Mouse (Mus musculus): ENCODE measurements at regions not wholly inside any gene's neighbourhood (a gene's known extent, or its start where the extent isn't known, plus 50 kb on each side); places are given as distances from the start of the nearest gene placed in this dataset.
A peak's percentile ranks its signal among the peaks of the same experiment; 100 is the strongest.
"Not testable (repeated sequence)": the region's sequence is repeated elsewhere in the genome, so short reads cannot be mapped to it uniquely, and the experiment has no call there.

DNA sequence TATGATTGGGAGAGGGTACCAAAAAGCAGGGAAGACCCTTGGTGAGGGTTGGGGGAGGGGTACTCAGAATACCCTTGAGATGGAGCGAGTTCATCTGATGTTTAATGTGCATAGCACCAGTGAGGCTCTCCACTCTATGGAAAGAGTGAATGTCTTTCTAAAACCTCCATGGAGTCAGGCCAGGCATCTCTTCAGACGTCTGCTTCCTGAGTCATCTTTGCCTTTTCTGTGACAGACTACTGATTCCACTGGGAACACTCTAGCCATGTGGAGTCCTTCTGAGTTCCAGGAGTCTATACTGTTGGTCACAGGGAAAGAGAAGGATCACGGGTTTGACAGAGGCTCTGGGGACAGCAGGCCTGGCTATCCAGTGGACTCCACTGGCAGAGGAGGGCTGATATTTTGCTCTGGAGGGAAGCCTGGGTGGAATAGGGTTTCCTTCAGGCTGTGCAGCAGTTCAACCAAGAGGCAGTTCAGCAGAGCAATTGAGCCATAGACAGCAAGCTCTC, 169.9 kb downstream of the Bcl2l11 start:
- intact Hi-C loops (cut with DNase I), result no loop called here
- DNase-seq (ENCODE audit: low spot score in 2 of 2), result no peak

DNA sequence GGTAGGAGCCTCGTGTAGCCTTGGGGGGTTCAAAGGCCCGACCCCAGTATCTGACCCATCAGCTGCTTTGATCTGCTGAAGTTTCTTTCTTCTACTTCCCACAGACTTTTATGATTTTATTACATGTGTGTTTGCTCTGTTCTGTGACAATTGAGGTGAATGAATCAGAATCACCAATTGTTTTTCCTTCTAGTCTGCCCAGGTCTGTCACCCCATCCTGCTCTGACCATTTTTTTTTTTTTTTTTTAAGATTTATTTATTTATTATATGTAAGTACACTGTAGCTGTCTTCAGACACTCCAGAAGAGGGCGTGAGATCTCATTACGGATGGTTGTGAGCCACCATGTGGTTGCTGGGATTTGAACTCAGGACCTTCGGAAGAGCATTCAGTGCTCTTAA, 170.6 kb downstream of the Bcl2l11 start:
- intact Hi-C loops (cut with DNase I); DNase-seq (ENCODE audit: low spot score in 2 of 2): not testable (repeated sequence)

DNA sequence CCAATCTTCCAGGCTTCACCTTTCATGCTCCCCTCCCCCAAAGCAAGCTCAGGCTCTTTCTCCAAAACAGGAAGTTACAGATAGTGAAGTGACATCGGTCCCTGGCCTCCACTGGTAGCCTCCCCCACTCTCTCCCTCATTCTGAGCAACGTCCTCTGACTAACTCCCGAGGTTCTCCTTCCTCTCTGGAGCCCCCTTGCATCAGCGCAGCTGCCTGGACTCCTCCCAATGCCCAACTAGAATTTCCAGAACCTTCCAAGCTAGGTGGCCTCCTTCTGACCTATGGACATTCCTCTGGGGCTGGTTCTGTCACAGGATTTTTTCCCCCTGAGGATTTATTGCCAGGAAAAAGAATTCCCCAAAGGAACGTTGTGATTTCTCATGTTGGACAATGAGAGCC, 171.1 kb downstream of the Bcl2l11 start:
- intact Hi-C loops (cut with DNase I), result no loop called here
- DNase-seq (ENCODE audit: low spot score in 2 of 2), result no peak

DNA sequence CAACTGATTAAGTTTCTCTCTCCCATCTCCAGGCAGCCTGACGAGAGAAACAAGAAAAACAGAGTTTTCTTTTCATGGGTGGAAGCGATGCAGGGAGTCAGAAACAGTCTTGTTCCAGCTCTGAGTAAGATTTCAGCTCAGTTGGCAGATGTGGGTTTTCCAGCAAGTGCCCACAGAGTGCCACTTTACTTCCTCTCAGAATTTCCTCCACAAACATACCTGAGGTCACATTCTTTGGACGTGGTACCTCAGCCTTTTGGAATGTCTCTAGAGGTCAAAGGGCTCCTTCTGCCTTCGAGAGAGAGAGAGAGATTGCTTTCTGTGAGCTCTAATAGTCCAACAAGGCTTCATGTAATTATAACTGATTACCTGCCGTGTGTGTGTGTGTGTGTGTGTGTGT, 172.0 kb downstream of the Bcl2l11 start:
- intact Hi-C loops (cut with DNase I), result no loop called here
- no peak for DNase-seq (ENCODE audit: low spot score in 2 of 2)

DNA sequence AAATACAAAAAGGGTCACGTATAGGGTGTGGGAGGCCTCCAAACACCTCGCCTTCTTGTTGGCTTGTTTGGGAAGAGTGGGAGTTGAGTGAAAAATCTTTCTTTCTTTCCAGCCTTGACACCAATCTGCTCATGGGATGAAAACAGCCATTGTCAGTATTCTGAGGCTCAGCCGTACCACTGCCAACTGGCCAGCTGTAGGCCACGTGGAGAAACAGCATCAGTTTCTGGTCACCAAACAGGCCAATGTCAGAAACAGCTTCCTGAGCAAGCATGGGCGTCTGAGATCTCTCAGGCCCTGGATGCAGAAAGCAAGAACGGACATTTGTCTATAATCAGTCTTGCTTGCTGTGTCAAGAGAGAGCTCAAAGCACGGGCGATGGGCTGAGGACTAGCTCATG, 173.2 kb downstream of the Bcl2l11 start:
- DNase-seq (ENCODE audit: low spot score in 2 of 2), result no peak
- intact Hi-C loops (cut with DNase I), result no loop called here

DNA sequence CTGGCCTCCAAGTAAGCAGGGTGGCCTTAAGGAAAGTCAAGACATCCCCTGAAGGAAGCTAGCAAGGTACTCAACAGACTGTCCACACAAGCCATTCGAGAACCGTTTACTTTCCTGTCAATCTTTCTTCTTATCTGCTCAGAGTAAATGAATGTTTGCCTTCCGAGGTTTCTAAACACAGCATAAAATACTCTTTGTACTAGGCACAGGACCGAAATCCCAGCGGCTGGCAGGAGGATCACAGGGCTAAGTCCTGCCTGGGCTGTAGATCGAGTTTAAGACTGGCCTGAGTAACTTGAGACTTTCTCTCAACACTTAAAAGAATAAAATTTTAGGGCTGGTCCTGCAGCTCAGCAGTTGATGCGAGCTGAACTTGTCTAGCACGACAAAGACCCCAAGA, 175.9 kb downstream of the Bcl2l11 start:
- no peak for DNase-seq (ENCODE audit: low spot score in 2 of 2)
- intact Hi-C loops (cut with DNase I), result no loop called here

DNA sequence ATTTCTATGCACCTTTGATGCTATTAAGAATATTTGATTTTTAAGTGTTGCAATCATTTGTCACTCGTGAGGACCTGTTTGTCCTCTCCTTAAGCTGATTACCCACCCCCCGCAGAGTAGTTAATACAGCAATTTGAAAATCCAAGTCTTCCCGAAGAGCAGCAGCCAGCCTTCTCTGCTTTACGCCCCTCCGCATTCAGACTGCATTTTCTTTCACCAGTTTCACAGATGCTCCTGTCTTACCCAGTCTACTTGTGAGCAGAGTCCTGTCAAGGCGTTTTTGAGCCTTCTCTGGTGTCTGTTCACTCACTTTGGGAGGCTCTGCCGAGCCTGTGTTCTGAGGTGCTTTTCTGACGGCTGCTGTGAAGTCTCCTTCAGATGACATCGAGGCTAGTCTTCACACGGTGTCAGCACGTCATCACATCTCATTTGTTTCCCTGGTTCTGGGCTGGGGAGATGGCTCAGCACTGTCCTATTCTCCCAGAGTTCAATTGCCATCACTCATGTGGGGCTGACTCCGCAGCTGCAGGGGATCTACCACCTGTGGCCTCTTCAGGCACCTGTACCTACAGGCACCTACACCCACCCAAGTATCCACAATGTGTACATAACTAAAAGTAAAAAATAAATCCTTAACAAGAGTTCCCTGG, 178.3 kb downstream of the Bcl2l11 start:
- intact Hi-C loops (cut with DNase I), result no loop called here
- no peak for DNase-seq (ENCODE audit: low spot score in 2 of 2)

DNA sequence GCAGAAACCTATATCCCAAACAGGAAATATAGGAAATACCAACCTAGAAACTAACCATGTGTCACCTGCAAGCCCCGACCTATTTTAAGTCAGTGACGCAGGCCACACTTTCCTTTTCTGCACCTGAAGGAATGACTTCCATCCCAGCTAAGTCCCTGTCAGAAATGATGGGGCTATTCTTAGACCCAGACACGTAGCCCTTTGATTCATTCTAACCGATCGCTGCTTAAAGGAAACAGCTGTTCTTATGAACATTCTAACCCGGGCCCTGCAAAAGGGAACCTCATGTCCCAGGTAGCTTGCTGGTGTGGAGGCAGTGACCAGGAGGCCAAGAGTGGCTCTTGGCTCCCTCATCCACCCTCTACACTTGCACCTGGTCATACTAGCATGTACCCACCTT, 180.9 kb downstream of the Bcl2l11 start:
- no peak for DNase-seq (ENCODE audit: low spot score in 2 of 2)
- intact Hi-C loops (cut with DNase I), result no loop called here

DNA sequence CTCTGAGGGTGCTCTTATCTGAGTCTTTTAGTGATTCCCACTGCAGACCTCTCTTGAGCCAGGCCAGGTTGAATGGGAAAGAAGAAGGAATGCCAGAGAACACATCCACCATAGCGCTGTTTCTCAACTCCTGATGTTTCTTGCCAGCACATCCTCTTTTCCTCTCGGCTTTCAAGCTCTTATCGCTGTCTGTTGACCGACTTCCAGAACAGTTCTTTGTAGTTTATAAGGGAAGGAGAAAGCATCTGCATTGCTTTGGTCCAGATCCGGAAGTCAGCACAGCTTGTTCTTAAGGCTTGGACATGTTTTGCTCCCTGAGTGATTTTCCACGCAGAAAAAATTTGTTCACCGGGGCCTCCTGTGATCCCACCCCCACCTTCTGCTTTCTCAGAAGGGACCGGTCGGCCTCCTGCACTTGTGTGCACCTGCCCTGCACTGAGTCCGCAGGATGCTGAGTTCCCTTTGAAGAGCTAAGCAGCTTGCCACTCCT, 183.7 kb downstream of the Bcl2l11 start:
- intact Hi-C loops (cut with DNase I), result no loop called here
- DNase-seq (ENCODE audit: low spot score in 2 of 2), result no peak

DNA sequence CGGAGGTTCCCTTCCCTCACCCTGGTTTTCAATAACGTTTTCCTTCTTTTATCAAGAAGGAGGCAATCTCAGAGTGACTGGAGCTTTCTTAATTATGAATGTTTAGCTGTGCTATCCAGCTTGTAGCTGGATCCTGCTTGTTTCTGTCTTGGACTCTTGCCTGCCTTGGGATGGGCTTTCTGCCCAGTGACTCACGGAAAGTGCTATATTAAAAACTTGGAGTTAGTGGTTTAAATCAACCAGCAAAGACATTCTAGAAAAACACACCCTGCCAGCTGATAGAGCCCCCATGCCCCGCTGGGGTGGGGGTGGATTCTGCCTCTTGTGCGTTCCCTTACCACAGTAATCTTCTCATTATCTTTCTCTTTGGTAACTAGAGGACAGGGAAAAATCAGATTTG, 184.2 kb downstream of the Bcl2l11 start:
- peak; percentile 90 to 96 for DNase-seq (ENCODE audit: low spot score in 2 of 2)
- intact Hi-C loops (cut with DNase I), result no loop called here

DNA sequence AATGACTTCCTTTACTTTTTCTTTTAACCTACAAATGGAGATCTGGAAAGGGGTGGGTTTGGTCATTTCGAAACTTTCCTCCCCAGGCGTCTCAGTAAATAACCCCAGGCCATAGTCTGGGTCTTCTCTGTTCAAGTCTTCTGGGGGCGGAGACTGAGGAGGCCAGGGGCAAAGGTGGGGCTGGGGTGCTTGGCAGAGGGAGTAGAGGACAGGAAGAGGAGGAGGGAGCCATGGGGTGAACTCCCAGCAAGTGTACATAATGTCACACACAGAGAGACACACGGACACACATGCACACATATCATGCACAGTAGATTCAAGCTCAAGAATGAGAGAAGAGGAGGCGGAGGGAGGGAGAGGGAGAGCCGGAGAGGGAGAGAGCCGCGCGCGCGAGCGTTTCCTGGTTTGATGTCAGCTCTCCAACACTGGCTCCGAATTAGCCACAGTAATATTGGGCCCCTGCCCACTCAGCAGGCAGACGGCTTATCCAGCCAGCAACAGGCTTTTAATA, 186.3 kb downstream of the Bcl2l11 start:
- intact Hi-C loops (cut with DNase I), result no loop called here
- peak; percentile 62 to 71 for DNase-seq (ENCODE audit: low spot score in 2 of 2)

DNA sequence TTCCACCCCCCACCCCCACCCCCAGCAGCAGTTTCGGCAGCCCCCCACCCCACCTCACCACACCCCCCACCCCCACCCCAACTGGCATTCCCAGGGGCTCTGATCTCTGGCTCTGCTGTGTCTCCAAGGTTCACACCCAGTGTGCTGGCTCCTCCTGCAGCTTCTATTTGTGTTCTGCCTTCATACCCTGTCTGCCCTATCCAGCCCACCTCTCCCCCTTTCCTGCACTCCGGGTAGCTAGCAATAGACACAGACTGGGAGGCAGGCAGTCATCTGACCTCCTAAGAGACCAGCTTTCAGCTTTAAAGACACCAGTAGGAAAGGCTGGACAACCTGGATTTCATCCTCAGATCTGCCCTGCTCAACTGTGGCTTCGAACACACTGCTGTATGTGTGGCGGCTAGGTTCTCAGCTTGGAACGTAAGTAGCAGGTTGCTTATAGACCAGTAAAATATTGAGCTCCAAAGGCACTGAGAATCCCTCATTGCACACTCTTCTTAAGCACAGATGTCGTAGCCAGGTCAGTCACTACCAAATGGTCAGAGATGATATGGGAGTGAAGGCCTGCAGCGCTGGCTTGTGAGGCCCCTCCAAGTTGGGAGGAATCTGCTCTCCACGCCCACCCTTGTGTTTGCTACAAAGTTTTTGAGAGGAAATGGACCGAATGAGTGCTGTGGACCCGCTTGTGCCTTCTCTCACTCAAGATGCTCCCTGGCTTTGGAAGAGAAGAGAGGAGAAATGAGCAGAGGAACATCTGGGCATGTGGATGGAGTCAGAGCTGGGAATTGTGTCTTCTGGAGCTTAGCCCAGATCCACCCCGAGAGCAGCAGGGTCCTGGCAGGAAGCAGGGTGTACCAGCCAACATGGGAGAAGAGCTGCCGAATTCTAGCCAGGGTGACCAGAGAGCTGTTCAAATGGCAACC, 187.1 kb downstream of the Bcl2l11 start:
- intact Hi-C loops (cut with DNase I), result no loop called here
- DNase-seq (ENCODE audit: low spot score in 2 of 2), result no peak

DNA sequence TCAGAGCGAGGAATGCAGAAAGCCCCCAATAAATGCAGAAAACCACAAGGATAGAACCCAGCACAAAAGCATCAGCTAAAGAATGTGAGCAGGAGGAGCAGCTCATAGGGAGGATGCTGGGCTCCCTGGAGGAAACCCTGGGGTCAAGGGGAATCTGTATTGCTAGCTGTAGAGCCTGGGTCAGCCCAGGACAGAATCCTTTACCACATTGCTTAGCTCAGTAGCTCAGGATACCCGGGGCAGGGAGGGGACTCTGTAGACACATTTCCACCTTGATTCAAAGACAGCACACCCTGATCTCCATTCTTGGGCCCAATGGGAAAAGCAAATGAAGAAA, 187.7 kb downstream of the Bcl2l11 start:
- intact Hi-C loops (cut with DNase I), result no loop called here

DNA sequence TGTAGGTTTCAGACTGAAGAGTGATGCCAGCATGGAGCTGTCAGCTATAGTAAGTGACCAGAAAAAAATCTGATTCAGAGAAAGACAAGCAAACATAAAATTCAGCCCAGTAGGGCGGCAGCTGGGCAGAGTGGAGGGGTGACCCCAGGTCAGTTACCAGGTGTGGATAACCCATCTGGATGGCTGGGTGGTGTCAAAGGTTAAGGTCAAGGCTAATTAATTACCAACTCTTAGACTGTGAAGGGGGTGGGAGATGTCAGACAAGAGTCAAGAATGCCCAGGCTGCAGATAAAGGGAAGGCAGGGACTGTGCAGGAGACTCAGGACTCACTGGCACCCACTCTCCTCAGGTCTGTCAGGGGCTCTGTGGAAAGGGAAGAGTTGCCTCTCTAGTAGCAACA, 188.1 kb downstream of the Bcl2l11 start:
- intact Hi-C loops (cut with DNase I), result no loop called here
- DNase-seq (ENCODE audit: low spot score in 2 of 2), result no peak

More for the DNA sequence above, 187.7 kb downstream of the Bcl2l11 start:
- DNase-seq (ENCODE audit: low spot score in 2 of 2), result no peak

DNA sequence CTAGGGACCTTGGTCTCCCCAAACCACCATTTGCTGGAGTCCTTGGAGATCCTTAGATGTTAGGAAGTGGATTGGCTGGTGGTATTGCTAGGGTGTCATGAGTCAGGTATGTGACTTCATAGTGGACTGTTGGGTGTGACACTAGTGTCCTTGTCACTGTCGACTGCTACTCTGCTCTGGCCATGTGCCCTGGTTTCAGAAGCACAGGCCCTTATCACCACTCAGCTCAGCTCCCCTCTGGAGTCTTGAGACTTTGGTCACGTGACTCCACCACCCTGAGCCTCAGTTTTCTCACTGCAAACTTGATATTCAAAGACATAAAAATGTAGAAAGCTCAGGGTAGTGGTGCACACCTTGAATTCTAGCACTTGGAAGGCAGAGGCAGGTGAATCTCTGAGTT, 190.7 kb downstream of the Bcl2l11 start:
- intact Hi-C loops (cut with DNase I), result no loop called here
- DNase-seq (ENCODE audit: low spot score in 2 of 2), result no peak

DNA sequence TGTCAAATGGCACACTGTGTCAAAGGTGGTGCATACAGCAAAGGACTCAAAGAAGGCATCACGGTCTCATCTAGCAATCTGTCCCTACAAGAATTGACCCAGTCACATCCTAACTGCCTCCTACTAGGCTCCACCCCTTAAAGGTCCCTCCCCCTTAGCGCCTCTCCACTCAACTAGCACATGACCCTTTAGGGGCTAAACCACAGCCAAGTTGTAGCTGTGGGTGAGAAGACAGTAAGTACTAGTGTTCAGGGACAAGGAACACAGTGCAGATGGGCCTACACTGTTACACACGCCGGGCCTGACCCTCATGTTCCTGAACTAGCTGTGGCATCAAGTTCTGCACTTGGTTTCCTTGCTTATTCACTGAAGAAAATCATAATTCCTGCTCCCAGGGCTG, 192.4 kb downstream of the Bcl2l11 start:
- intact Hi-C loops (cut with DNase I), result no loop called here

DNA sequence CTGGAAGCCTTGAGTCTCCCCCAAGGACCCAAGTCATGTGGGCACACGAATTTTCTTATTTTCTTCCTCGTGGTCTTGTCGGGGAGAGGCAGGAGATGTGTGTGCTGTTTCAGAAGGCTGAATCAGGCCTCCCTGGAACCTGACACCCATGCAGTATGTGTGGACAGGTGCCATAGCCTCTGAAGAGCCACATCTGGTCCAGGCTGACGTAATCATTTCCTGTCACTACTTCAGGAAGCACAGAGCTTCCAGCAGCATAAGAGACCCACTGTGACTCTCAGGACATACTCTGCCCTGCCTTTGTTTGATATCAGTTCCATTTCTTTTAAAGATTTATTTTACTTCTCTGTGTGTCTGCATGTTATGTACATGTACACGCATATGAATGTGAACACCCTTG, 193.1 kb downstream of the Bcl2l11 start:
- DNase-seq (ENCODE audit: low spot score in 2 of 2), result no peak
- intact Hi-C loops (cut with DNase I), result no loop called here

More for the DNA sequence above, 192.4 kb downstream of the Bcl2l11 start:
- DNase-seq (ENCODE audit: low spot score in 2 of 2), result no peak

DNA sequence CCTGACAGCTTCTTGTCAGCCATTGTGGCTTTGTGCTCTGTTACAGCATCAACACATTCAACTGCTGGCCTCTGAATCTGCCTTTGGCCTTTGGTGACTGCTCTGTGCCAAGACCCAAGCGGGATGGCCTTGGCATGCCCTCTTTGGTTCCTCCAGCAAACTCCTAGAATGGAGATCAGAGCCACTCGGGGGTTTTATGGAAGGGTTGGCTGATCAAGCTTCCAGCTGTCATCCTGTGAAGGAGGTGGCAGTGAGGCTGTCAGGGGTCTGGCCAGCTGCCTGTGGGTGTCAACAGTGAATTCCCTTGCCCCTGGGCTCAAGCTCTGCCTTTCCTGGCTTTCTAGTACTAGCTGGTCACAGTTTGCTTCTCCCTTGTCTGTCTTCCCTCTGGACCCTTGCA, 195.6 kb downstream of the Bcl2l11 start:
- intact Hi-C loops (cut with DNase I), result no loop called here
- no peak for DNase-seq (ENCODE audit: low spot score in 2 of 2)

DNA sequence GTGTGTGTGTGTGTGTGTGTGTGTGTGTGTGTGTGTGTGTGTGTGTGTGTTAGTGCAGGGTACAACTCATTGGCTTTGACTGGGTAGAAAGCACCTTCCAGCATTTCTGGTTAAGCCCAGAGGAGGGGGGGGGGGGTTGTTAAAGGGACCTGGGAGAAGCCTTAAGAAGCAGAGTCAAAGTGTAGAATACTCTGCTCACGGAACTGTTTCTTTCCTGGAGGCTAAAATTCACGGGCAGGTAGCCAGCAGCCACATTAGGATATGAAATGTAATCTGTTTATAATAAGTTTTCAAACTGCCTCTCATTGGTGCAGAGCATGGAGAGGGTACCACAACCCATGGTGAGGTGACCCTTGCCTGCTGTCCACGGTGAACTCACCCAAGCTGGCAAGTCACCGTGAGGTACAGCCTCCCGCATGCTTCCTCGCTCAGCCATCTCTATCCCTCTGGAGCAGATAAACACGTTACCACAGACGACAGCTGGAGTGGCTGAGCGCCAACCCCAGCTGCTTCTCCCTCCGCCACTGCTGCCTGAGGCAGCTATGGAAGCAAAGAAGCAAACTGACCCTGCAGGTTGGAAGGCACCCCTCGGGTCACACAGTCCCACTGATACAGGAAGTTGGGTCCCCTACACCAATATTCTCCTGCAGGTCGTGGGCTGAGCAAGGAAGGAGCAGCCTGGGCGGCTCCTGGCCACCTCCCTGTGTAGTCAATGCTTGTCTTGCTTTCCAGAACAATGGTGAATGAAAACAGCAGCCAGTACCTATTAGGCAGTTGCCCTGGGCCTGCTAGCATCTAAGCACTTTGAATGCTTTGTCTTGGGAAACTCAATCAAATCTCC, 198.6 kb downstream of the Bcl2l11 start:
- intact Hi-C loops (cut with DNase I), result no loop called here
- DNase-seq (ENCODE audit: low spot score in 2 of 2), result peak in 1 of 2 experiments; percentile 35

DNA sequence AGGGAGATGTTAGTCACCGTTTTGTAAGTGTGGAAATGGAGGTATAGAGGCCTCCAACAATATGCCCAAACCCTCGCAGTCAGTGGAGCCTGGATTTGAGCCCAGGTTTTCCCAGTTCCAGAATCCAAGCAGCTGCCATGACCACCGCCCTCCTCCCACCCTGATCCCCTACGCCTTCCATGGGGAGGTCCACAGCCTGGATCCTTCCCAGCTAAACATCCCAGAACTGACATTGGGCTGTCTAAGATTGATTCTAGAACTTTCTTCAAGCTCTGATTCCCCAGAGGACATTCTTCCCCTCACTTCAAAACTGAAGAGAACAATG, 199.2 kb downstream of the Bcl2l11 start:
- intact Hi-C loops (cut with DNase I), result no loop called here
- no peak for DNase-seq (ENCODE audit: low spot score in 2 of 2)
